Mouse (Mus musculus): ENCODE results near the gene Sacs. TPM values are rescaled to one million over a fixed set of nuclear protein-coding genes. Genes with fewer than 3 reads are reported as not detected.

Gene Sacs
- total RNA-seq, 2 experiments from 2014 or later: 58.3 to 59.1 TPM

DNA sequence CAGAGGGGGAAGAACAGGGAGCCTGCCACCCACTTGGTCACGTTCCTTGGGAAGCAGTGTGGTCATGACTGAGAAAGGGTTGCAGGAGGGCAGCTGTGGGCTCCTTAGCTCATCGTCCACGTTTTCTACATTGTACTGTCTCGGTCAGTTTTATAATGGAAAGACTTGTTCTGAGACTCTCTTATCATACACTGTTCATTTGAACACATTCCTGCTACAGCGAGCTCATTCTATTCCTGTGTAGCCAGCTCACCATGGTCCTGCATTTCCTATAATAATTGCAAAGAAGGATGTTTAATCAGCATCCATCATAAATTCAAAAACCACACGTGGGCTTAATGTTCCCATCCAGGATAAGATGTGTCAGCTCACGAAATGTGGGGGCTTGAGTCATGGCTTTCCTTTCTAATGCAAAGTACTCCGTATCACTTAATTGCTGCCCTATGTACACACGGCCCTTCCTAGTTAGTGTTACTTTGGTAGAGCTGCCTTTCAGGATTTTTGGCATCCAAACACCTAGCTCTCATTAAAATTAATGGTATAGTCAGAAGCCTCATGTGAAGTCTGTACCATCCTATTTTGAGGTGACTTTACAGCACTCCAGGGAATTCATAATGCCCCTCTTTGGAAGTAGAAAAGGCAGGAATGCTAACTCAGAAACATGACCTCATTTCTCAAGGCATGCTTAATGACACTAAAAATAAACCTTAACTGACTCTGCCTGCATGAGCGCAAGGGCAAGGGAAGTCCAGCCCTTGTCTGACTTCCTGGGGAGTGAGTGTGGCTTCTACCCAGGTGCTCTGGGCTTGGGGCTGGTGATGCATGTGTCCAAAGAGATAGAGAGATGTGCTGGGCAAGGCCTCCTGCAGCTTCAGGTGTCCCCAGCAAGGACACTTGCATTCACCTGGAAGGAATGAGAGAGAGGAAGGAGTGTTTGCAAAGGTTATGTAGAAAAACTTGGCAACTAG, 23.4 kb downstream of the Sacs start:
- DNase-seq: no peak

DNA sequence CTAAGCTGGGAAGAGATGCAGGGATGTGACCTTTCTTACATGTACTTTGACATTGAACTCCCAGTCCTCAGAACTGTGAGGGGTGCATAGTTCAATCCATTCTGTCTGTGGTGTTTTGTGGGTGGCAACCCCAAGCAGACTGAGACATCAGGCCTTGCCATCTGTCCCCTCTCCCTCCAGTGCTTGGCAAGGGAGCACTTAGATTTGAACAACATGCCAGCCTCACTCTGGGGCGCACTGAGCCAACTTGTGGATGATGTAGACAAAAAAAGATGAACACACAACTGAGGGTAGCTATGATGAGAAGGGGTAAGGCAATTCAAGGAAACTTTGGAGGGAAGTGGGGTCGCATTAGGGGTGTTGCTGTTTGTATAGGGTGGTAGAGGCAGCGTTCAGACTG, 26.2 kb downstream of the Sacs start:
- DNase-seq: peak; percentile 44 to 53

DNA sequence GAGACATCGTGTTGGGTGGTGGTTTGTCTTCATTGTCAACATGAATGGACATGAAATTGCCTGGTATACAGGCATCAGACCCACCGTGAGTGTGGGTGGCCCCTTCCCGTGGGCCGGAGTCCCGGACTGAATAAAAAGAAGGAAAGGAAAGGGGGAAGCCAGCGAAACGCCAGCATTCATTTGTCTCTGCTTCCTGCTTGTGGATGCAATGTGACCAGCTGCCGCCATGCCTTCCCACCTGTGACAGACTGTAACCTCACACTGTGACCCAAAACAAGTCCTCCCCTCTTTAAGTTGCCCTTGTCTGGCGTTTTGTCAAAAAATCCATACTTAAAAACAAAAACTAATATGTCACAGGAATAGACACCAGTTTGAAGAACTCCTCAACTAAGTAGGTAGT, 27.7 kb downstream of the Sacs start:
- DNase-seq: no peak

DNA sequence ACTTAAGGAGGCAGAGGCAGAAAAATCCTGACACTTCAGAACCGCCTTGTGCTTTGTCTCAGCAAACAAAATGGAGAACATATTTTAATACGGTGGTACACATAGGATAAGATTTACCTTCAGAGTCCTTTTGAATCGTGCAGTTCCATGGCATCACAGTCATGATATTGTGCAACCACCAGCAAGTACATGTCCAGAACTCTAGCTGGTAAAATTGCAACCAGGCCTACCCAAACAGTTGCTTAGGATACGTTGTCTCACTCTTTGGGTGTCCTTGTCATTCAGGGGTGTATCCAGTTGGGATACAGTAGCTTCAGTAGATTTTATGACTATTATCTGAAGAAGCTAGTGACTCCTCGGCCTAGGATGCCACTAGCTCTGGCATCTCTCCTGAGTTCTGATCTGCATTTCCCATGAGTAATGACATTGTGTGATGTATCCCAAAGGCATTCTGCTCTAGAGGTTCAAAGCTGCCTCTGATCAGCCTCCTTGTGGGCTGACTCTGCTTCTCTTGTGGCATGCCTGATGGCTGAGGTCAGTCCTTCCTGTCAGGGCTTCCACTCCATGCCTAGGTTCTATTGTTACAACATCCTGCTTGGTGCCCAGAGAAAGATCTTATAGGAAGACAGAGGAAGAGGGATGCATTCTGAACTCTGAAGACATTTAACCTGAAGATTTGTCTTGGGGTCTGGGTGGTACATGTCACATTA, 33.2 kb downstream of the Sacs start:
- DNase-seq: no peak

DNA sequence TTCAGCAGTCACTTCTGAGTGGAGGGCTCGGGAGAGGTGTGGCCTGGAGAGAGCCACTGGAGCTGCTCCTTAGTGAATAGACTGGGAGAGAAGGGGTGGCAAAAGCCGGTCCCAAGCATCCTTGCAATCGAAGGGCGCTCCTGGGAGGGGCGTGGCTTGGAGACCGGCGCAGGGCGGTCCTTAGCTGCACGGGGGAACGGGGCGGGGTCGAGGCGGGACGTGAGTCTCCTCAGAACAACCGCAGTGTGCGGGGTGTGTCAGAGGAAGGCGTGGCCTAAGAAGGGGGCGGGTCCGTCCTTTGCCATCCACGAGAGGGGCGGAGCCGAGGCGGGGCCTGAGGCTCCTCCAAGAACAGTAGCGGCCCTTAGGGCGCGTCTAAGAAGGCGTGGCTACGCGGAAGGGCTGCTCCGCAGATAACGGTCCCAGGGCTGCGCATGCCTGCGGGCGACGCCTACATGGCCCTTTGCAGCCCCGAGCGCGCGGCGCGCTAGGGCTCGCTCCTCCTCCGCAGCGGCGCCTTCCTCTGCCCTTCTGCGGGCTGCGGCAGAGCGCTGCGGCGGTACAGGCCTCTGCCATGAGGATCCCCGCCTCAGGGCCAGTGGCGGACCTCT, 34.4 kb downstream of the Sacs start:
- DNase-seq: peak; percentile 99

DNA sequence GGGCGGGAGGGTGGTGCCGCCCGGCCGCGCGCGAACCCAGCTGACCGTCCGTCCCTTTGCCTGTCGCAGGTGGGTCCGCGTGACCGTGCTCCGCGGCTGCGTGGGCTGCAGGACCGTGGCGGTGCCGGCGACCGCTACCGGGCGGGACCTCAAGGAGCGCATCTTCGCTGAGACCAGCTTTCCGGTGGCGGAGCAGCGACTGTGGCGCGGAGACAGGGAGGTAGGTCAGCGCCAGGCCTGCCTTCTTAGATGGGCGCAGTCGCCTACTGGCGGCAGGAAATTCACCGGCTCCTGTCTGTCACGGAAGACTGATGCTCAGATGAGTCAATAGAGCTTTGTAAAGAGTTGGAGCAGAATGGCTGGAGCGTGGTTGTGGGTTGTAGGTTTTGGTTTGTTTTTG, 35.0 kb downstream of the Sacs start:
- DNase-seq: no peak

DNA sequence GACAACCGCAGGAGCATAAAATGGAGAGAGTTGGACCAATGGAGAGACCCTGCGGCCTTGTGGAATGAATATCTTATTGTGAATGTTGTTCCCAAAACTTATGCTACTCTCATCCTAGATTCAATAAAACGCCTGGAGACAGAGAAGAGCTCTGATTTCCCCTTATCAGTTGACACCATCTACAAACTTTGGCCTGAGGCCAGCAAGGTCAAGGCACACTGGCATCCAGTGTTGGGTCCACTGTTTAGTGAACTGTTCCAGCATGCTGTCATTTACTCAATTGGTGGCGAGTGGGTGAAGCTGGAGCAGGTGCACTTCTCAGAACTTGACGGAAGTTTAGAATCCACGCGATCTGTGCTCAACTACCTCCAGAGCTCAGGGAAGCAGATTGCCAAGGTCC, 53.6 kb downstream of the Sacs start:
- no peak for DNase-seq

DNA sequence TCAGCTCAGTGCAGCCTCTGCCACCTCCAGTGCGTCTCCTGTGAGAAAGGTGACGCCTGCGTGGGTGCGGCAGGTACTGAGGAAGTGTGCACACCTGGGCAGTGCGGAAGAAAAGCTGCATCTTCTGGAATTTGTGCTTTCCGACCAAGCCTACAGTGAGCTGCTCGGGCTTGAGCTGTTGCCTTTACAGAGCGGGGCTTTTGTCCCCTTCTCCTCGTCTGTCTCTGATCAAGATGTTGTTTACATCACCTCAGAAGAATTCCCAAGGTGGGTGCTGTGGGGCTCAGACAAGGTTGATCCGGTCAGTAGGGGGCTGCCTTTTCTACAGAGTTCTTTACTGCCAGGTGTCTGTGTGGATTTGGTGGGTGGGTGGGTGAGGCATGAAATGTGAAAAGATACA, 54.1 kb downstream of the Sacs start:
- DNase-seq: no peak

DNA sequence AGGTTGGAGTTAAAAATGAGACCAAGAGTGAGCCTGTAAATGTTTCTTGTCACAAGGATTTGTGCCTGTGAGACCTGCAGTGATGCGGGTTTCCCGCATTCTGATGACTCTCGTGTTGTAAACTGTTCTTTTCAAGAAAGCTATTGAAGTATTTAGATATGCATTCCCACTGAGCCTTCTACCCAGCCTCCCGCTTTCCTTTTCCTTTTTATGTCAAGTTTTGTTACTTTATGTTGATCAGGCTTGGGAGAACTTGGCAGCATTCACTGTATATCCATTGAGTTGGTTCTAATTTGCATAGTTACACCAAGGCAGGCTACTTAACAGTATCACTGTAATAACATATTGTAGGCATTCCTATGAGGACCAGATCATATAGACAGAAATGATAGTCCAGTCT, 56.2 kb downstream of the Sacs start:
- no peak for DNase-seq

DNA sequence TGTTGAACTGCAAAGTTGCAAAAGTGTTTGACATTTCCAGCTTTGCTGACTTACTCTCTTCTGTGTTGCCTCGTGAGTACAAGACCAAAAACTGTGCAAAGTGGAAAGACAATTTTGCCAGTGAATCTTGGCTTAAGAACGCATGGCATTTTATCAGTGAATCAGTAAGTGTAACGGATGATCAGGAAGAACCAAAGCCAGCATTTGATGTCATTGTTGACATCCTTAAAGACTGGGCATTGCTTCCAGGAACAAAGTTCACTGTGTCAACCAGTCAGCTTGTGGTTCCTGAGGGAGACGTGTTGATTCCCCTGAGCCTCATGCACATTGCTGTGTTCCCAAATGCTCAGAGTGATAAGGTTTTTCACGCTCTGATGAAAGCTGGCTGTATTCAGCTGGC, 71.9 kb downstream of the Sacs start:
- DNase-seq: no peak

DNA sequence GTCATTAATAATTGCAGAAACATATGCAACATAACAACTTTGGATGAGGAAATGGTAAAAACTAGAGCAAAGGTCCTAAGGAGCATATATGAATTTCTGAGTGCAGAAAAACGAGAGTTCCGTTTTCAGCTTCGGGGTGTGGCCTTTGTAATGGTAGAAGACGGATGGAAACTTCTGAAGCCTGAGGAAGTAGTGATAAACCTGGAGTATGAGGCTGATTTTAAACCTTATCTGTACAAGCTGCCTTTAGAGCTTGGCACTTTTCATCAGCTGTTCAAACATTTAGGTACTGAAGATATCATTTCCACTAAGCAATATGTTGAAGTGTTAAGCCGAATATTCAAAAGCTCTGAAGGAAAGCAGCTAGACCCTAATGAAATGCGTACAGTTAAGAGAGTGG, 73.5 kb downstream of the Sacs start:
- DNase-seq: no peak

DNA sequence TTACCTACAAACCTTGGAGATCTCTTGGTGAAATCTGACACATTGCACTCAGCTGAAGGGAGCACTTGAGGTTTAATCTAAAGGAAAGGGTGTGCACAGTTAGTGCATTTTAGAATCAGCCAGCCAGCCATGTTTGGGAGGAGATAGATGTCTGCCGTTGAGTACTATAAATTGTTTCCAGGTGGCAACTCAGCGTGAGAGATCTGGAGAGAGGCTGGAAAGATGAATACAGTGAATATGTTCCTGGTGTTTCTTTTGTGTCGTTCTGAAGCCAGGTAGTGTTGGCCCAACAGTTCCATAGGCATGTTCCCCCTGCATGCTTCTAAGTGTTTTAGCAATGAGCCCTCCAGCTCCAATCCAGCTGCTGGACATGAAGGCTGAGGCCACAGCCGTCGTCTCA, 82.9 kb downstream of the Sacs start:
- DNase-seq: no peak

DNA sequence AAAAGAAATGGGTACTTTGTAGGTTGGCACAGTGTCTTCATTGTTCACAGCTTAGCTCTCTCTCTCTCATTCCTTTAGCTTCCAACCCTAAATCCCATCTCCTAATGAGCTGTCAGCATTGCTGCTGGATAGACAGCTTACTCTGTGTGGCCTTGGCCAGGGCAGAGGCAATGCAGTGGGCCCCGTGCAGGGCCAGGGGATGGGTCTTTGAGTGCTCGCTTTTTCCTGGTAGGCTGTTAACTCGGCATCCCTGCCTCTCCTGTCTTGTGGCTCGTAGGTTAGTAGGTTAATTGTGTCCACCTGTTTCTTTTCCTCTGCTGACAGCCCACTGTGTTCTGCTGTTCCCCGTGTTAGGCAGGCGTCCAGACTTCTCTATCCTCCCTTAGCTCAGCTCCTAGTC, 84.2 kb downstream of the Sacs start:
- DNase-seq: no peak

DNA sequence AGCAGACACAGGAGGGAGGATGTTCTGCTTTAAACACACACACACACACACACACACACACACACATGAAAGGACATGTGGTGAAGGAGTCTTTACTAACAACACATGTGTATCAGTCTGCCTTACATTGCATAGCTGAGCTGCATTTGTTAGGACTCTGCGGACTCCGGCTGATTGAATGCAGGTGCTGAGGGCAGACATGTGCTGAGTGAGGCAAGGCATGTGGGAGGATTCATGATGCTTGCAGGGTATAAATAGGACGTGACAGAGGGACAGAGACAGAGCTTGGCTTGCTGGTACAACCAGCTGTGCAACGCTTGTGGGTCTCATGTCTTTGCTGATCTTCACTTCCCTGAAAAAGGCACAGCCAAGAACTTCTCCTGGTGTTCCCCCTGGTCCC, 85.5 kb downstream of the Sacs start:
- DNase-seq: peak; percentile 6 to 11

DNA sequence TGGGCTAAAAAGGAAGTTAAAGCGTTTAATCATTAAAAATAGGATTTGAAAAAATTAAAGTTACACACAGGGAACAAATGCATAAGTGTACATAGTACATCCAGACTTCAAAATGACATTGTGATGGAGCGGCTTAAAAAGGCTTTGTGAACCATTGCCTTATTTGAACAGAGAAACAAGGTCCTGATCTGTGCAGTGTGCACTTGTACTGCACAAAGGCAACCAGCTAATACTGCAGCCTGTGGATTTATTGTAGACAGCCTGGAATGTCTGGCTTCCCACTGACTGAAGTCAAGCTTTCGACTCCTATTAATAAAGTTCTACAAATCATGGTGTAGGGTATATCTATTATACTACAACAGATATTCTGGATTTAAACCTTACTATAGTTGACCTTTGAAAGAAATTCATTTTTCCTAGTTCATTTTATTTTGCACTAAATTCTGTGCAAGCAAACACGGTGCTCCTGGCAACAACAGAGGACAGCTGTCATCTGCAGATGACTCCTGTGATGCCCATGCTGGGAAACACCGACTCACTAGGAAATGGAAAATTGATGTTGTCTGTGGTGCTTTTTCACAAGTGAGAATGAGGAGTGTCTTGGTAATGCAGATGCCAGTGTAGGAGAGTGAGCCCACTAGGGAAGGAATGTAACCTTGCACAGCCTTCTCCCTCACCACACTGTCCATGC, 86.3 kb downstream of the Sacs start:
- no peak for DNase-seq

DNA sequence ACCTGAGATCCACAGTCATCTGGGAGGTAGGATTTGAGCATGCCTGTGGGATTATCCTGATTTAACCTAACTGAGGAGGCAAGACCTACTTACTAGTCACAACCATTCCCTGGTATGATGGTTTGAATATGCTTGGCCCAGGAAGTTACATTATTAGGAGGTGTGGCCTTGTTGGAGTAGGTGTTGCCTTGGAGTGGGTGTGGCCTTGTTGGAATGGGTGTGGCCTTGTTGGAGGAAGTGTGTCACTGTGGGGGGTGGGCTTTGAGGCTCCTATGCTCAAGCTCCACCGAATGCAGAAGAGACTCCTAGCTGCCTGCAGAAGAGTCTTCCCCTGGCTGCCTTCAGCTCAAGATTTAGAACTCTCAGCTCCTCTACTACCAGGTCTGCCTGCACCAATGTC, 87.9 kb downstream of the Sacs start:
- DNase-seq: no peak

DNA sequence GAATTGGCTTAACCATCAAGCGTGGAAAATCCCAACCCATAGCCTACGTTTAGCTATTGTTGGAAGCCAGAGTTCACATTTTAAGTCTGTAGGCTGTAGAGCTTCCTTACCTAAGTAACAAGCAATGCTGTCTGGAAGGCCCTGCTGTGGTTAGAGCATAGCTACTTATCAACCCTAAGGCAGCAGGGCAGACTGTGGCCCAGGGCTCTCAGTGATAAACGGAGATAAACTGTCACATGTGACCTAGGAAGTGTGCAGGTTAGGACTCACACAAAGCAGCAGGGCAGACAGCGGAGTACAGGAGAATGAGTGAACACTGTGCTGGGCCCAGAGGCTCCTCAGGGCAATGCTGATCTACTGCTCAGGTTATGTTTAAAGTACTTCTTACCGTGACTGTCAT, 91.5 kb downstream of the Sacs start:
- DNase-seq: no peak

DNA sequence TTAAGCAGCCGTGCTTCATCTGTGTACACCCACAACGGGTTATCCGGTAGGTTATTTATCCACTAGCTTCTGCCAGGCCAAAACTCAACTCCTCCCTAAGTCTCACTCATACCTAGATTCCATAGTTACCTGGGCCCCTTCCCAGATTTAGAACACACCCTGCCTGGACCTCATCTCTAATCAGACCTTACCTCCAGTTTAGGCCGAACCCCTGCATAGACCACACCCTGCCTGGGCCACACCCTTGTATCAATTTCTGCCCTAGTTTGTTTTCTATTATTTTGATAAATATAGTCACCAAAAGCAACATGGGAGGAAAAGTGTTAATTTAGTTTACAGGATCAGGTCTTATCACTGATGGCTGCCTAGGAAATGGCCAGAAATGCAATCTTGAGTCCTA, 91.9 kb downstream of the Sacs start:
- DNase-seq: no peak

DNA sequence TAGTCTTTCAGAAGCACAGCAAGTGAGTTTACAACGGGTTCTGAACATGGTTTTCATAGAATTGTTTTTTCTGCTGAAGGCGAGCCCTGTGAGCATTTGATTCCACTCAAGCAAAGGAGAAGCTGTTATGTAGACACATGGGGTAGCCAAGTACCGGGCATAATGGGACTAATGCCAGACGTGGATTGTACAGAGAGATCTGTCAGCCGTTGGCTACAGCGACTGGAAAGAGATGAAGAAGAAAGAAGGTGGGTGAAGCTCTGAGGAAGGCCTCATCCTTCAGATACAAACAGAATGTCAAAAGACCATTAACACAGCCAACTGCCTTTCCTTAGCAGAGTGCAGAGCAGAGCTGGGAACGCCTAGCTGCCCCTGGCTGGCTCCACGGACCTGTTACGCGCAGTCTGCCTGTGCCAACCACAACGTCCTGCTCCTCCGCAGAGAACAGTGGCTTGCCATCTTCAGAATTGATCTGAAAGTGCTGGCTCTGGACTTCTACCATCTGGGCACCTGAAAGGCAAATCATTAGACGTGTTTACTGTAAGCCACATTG, 93.8 kb downstream of the Sacs start:
- DNase-seq: peak; percentile 32 to 37

DNA sequence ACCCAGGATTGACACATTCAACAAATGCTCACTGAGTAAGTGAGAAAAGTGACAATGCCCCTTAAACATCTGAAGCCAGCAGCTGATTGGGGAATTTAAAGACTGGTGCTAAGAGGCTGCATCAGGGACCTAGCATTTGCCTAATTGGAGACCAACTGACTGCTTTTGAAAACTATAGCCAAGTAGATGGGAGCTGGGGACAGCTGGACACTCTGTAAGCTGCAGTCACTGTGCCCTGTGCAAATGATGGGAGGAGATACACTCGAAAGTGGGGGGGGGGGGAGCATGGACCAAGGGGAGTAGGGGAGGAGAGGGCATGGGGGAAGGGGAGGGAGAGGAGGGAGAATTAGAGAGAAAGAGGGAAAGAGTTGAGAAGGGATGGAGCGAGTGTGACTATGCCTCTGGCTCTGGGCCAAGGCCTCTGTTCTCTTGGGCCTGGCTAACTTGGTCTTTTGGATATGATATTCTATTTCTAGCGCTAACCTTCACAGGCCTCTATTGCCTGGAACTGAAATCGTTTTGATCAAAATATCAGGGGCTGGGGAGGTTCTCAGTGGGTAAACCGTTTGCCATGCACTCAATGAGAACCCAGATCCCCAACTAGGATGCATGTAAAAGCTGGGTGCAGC, 97.7 kb downstream of the Sacs start:
- no peak for DNase-seq

DNA sequence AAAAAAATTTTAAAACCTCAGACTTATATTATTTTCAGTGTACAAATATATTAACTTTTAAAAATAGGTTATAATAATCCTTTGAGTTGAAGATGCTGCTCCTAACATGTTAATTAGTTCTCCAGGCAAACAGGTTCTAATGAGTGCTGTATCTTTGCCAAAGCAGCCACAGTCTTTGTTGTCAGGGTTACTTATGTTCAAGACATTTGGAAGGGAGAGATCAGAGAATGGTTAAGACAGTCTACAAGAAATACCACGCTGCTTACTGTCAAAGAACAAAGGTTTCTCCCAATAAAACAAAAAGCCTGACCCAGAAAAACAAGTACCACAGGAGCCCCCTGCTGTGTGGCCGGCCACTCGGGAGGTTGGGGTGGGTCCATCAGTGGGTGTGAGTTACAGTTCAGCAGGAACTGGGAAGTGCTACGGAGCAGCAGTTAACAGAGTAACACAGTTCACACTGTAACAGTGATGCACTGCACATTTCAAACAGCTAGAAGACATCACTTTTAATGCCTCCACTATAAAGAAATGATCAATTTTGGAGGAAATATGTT, 98.9 kb downstream of the Sacs start:
- DNase-seq: no peak

DNA sequence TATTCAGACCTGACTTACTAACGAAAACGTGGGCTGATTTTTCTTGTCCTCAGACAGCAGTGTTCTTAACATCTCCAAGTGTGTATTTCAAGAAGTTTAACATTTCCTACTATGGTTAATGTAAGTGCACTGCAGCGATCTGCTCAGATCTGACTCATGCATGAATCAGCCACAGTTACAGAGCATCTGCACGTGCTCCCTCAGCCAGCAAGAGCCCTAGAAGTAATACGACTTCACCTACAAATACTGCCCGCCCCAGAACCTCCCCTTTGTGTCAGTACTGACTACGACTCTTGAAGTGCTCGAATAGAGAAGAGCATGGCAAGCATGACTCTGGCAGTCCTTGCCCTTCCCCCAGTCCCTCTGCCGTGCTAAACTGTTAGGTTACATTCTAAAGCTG, 100.5 kb downstream of the Sacs start:
- DNase-seq: no peak
